Mouse (Mus musculus) CD8-positive naive resting alpha-beta T cell, adult 57 days (primary cell): Measurements from ENCODE around the gene Sipa1l3. TPM values are rescaled to one million over a fixed set of nuclear protein-coding genes. Genes with fewer than 3 reads are reported as not detected.

ENCODE experiments used
- total RNA-seq: library from RNA; stranded (reverse); gene quantifications from one replicate; pipeline ENCODE4 v1.2.4, GENCODE M21; 2023

Sipa1l3 gene
- total RNA-seq, result 47.0 TPM

GRCm38 (mm10) chr7:29518421-29519210 lies at the start of gene Sipa1l3:
Gene Sipa1l3 (minus strand): TSS chr7:29518641.

GRCm38 (mm10) chr7:29303738-29304462 lies 214.5 kb downstream of the Sipa1l3 start, which contains the start of gene Dpf1:
Gene Dpf1 (plus strand): TSS chr7:29303951.

GRCm38 (mm10) chr7:29288942-29289638 lies 229.4 kb downstream of the Sipa1l3 start, which contains the start of gene Ppp1r14a:
Gene Ppp1r14a (plus strand): TSS chr7:29289308.

GRCm38 (mm10) chr7:29281201-29282073 lies 237.0 kb downstream of the Sipa1l3 start, which contains the start of gene Spint2:
Gene Spint2 (minus strand): TSS chr7:29281912.

Other genes starting within 250 kb of the Sipa1l3 start
- gene Spint2, start 236.7 kb downstream of the Sipa1l3 start, total RNA-seq, result 56.9 TPM
- gene Ppp1r14a, start 229.3 kb downstream of the Sipa1l3 start, total RNA-seq, result not detected
- not detected for gene Dpf1, start 214.7 kb downstream of the Sipa1l3 start, total RNA-seq
- gene Catsperg2, start 208.4 kb upstream of the Sipa1l3 start, total RNA-seq, result not detected
- 19.1 TPM for gene Zfp84, start 249.9 kb upstream of the Sipa1l3 start, total RNA-seq